Mouse (Mus musculus): ENCODE results near the gene Rnf225. TPM values are rescaled to one million over a fixed set of nuclear protein-coding genes. Genes with fewer than 3 reads are reported as not detected.
"Not testable (repeated sequence)": the region's sequence is repeated elsewhere in the genome, so short reads cannot be mapped to it uniquely, and the experiment has no call there.

Gene Rnf225
- total RNA-seq (2021) = under 1 TPM; 0.22 to 0.51 TPM
- long read RNA-seq, experiment 1, partial matches to known transcripts = 0 of 1 reads
- long read RNA-seq, experiment 1, other reads (novel, unspliced or antisense) = 1 of 1 reads
- long read RNA-seq, experiment 2 = 0 reads

- intact Hi-C loops (cut with DNase I) = loop anchor here (5.0 kb wide), 1 partner anchor 35 kb away; no protein-coding TSS in a partner anchor
Measured at GRCm38 (mm10) chr7:12927191-12927680, at the start of gene Rnf225. Gene Rnf225 (plus strand): TSS chr7:12927416.

GRCm38 (mm10) chr7:12880036-12880435 lies 47.2 kb upstream of the Rnf225 start:
- no peak for DNase-seq

More at GRCm38 (mm10) chr7:12927191-12927680, at the start of gene Rnf225:
- no peak for DNase-seq

GRCm38 (mm10) chr7:12880497-12880896 lies 46.7 kb upstream of the Rnf225 start:
- intact Hi-C loops (cut with DNase I) = not testable (repeated sequence)

More at GRCm38 (mm10) chr7:12880036-12880435, 47.2 kb upstream of the Rnf225 start:
- intact Hi-C loops (cut with DNase I) = no loop called here

GRCm38 (mm10) chr7:12880911-12881660 lies 46.1 kb upstream of the Rnf225 start, which contains the start of gene Zfp128:
Gene Zfp128 (plus strand): TSS chr7:12881177.
- DNase-seq = peak; percentile 89 to 93
- intact Hi-C loops (cut with DNase I) = no loop called here

More at GRCm38 (mm10) chr7:12880497-12880896, 46.7 kb upstream of the Rnf225 start:
- not testable (repeated sequence) for DNase-seq

- no peak for DNase-seq
- intact Hi-C loops (cut with DNase I) = no loop called here
Measured at GRCm38 (mm10) chr7:12886563-12887266, 40.5 kb upstream of the Rnf225 start.

GRCm38 (mm10) chr7:12887585-12887984 lies 39.6 kb upstream of the Rnf225 start:
- intact Hi-C loops (cut with DNase I) = no loop called here

GRCm38 (mm10) chr7:12890928-12891327 lies 36.3 kb upstream of the Rnf225 start:
- intact Hi-C loops (cut with DNase I) = no loop called here
- no peak for DNase-seq

More at GRCm38 (mm10) chr7:12887585-12887984, 39.6 kb upstream of the Rnf225 start:
- DNase-seq = no peak

GRCm38 (mm10) chr7:12891334-12891733 lies 35.9 kb upstream of the Rnf225 start:
- intact Hi-C loops (cut with DNase I) = no loop called here
- no peak for DNase-seq

GRCm38 (mm10) chr7:12897655-12898410 lies 29.4 kb upstream of the Rnf225 start, which contains the start of gene Zscan22:
Gene Zscan22 (plus strand): TSS chr7:12897815.
- DNase-seq = peak; percentile 88 to 89
- intact Hi-C loops (cut with DNase I) = no loop called here

GRCm38 (mm10) chr7:12901517-12901916 lies 25.7 kb upstream of the Rnf225 start:
- DNase-seq = no peak
- intact Hi-C loops (cut with DNase I) = no loop called here

GRCm38 (mm10) chr7:12903623-12904022 lies 23.6 kb upstream of the Rnf225 start:
- intact Hi-C loops (cut with DNase I) = no loop called here

GRCm38 (mm10) chr7:12905146-12905545 lies 22.1 kb upstream of the Rnf225 start:
- intact Hi-C loops (cut with DNase I) = loop anchor here (5.0 kb wide), 2 partner anchors 102 to 142 kb away; no protein-coding TSS in a partner anchor
- DNase-seq = no peak

More at GRCm38 (mm10) chr7:12903623-12904022, 23.6 kb upstream of the Rnf225 start:
- DNase-seq = no peak

- DNase-seq = peak; percentile 37 to 68
- intact Hi-C loops (cut with DNase I) = loop anchor here (5.0 kb wide), 2 partner anchors 98 to 138 kb away; no protein-coding TSS in a partner anchor
Measured at GRCm38 (mm10) chr7:12909498-12909962, 17.7 kb upstream of the Rnf225 start.

- intact Hi-C loops (cut with DNase I) = no loop called here
- peak; percentile 20 to 63 for DNase-seq
Measured at GRCm38 (mm10) chr7:12910181-12910668, 17.0 kb upstream of the Rnf225 start.

- intact Hi-C loops (cut with DNase I) = no loop called here
Measured at GRCm38 (mm10) chr7:12913556-12913955, 13.7 kb upstream of the Rnf225 start.

GRCm38 (mm10) chr7:12920495-12920894 lies 6.7 kb upstream of the Rnf225 start:
- intact Hi-C loops (cut with DNase I); DNase-seq: not testable (repeated sequence)

More at GRCm38 (mm10) chr7:12913556-12913955, 13.7 kb upstream of the Rnf225 start:
- no peak for DNase-seq

- intact Hi-C loops (cut with DNase I) = no loop called here
Measured at GRCm38 (mm10) chr7:12921318-12921704, 5.9 kb upstream of the Rnf225 start.

GRCm38 (mm10) chr7:12921705-12922465 lies 5.3 kb upstream of the Rnf225 start, which contains the start of gene Rps5:
Gene Rps5 (plus strand): TSS chr7:12922290.
- DNase-seq = peak; percentile 96 to 97
- intact Hi-C loops (cut with DNase I) = loop anchor here (2.0 kb wide), 1 partner anchor 27 kb away; no protein-coding TSS in a partner anchor

More at GRCm38 (mm10) chr7:12921318-12921704, 5.9 kb upstream of the Rnf225 start:
- no peak for DNase-seq

All from gastrocnemius, postnatal 36 days (tissue).